Mouse (Mus musculus): Measurements from ENCODE around the gene H2-DMa.
A peak's percentile ranks its signal among the peaks of the same experiment; 100 is the strongest.

The H2-DMa gene

DNA sequence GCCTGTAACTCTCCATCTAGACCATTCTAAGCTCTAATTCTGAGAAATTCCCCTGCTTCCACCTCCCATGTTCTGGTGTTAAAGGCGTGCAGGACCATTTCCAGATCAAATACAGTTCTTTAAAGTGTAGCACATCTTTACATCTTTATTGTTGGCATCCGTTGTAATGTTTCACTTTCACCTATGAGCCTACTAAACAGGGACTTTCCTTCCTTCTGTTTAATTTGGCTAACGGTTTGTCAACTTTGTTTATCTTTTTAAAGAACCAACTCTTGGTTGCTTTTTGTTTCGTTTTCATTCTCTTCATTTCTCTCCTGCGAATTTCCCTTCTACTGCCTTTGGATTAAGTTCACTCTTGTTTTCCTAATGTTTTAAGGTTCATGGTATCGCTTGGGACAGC is 16.5 kb upstream of the H2-DMa start:
- peak in 1 of 2 experiments; percentile 56 for DNase-seq (ENCODE audit: low spot score in 2 of 2)

DNA sequence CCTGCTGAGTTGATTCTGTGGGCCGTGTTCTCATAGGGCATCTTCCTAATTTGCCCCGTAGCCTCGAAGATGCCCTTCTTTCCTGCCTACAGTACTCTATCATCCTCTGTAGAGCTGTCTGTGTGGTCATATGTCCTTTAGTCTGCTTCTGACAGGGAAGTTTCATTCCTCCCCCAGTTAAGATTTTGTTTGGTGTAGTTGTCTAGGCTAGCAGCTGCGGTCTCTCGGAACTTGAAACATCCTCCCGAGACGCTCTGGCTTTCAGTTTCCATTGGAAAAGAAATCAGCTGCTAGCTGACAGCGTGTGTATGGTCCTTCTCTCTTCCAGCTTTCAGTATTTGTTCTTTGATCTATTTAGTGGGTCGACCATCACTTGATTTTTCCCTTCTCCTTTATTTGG is 14.5 kb upstream of the H2-DMa start:
- no peak for DNase-seq (ENCODE audit: low spot score in 2 of 2)

DNA sequence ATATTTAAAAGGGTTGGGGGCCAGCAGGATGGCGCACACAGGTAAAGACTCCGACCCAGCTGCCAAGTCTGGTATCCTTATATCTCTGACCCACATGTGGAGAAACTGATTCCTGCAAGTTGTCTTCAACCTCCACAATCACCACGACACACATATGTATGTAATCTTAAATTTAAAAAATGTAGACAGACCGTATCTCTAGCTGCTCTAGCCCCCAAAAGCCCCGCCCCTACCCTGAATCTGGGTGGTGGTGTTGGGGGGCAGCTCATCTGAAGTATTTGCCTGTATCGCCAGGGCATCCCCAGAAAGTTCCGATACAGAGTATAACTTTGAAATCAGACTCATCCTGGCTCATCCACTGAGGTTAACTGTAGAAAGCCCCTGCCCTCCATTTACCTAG is 12.8 kb upstream of the H2-DMa start:
- DNase-seq (ENCODE audit: low spot score in 2 of 2), result no peak

DNA sequence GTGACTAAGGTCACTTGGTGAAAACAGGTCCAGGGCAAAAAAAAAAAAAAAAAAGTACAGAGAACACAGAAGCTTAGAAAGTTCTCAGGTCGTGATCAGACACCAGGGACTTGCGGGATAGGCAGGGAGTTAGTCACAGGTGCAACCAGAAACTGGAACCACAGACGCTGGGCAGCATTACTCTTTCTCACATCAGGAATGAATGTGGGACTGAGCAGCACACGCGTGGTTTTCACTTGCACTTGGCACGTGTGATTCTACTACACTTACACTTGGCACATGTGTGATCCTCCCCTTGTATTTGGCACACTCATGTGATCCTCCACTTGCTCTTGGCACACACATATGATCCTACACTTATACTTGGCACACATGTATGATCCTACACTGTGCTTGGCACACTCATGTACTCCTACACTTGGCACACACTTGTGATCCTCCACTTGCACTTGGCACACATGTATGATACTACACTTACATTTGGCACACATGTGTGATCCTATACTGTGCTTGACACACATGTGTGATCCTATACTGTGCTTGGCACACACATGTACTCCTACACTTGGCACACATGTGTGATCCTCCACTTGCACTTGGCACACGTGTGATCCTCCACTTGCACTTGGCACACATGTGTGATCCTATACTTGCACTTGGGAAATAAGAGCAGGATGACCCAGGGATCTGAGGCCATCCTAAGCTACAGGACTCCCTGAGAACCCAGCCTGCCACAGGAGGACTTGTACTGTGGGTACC is 12.1 kb upstream of the H2-DMa start:
- DNase-seq (ENCODE audit: low spot score in 2 of 2), result no peak

DNA sequence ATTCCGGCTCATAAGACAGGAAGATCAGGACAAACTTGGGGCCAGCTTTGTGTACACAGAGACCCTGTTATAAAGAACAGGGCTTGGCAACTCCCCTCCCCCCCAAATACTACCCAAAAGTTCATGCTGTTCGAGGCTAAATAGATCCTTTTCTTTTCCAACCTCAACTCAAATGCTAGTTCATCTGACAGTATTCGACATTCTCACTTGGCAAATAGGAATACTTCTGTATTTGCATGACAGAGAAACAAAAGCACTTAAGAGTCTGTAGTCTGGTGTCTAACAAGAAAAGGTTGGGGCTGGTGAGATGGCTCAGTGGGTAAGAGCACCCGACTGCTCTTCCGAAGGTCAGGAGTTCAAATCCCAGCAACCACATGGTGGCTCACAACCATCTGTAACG is 10.9 kb upstream of the H2-DMa start:
- DNase-seq (ENCODE audit: low spot score in 2 of 2), result no peak

DNA sequence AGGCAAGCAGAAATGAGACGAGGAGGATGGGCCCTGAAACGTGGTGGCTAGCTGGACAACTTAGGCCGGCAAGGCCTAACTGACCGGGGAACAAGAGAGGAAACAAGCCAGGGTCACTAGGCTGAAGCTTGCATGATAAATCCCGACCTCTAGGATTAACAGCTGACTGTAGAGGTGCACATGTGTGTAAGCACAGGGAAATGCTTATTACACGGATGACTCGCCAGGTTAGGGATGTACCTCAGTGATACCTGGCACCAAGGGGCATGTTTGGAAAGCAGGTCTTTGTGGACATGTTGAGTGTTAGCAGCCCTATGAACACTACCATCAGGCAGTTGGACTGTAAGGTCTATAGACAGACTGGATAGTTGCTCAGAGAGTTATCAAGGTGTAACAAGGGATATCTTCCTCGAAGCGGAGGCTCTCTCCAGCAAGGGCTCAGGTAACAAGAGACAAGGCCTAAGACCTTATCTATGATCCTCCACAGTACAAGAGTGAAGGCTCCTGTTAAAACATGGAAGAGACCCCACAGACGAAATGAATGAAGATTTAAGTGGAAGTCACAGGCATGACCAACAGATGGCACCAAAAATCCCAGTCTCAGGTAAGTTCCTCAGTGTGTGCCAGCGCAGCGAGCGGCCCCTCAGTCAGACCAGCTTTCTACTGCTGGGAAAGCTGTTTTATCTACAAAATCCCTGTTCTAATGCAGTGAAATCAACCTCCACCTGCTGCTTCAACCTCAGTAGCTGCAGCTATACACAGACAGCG is 10.1 kb upstream of the H2-DMa start:
- peak in 1 of 2 experiments; percentile 31 for DNase-seq (ENCODE audit: low spot score in 2 of 2)

DNA sequence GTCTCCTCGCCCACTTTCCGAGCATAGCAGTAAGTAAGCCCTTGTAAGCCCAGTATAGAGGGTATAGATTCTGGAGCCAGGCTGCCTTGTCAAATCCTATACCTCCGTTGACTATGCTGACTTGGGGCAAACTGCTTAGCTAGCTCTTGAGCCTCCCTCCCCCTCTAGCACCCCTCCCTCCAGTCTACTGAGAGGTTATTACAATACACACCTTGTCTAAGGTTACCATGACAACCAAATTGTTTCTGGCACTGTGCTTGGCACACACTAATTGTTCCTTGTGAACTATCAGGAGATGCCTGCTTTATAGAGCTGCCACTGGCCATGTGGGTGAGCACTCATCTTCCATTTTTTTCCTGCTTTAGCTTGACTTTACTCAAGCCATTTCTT is 9.5 kb upstream of the H2-DMa start:
- DNase-seq (ENCODE audit: low spot score in 2 of 2), result no peak

DNA sequence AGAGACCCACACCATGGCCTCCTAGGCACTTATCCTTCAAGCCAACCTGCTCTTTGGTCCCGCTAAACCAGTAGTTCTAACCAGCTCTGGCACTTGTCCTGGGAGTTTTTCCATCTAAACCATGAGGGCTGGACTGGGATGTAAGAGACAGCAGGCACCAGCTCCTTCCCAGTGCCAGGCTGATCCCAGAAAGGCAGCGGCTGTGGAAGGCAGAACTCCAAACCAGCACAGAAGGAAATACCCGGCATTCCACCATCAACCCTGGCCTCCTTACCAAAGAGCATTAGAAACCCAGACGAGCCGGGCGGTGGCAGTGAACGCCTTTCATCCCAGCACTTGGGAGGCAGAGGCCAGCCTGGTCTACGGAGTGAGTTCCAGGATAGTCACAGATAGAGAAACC is 9.0 kb upstream of the H2-DMa start:
- DNase-seq (ENCODE audit: low spot score in 2 of 2), result no peak

DNA sequence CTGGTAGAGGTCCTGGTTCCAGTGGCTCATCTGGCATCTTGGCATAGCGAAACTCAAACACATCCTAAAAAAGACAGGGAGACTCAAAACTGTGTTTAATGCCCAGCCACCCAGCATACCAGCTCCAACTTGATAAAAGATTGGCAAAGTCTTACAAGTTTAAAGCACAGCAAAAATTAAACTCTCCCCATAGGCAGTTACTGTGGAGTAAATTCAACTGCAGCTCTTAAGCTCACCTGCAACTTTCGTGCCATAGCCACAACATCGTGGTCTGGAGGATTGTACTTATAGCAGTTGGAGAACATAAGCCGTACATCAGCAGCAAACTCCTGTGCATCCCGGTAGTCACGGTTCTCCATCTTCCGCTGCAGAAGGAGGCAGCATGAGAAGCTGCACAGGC is 5.2 kb upstream of the H2-DMa start:
- DNase-seq (ENCODE audit: low spot score in 2 of 2), result no peak

DNA sequence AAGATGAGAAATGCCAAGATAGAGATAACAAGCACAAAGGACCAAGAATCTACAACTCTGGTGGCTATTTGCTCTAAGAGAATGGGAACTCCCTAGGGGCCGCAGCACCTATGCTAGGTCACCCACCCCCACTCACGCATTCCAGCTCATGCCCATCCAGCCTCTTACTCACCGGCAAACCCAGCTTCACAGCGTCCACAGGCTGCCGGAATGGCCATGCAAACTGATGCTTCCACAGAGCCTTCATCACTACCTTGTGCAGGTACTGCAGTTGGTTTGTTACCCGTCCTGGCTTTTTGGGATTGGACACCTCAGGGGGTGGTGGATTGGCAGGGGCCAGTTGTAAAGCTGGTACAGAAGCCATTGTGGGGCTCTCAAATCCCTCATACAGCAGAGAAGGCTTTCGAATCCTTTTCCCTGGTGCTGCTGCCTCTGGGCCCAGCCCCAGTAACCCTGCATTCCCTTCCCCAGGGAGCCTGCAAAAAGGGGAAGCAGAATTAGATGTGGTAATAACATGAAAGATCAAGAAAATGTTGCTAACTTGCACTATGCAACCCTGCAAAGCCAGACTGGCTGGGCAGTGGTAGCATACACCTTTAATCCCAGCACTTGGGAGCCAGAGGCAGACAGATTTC is 2.5 kb upstream of the H2-DMa start:
- peak; percentile 50 to 66 for DNase-seq (ENCODE audit: low spot score in 2 of 2)

DNA sequence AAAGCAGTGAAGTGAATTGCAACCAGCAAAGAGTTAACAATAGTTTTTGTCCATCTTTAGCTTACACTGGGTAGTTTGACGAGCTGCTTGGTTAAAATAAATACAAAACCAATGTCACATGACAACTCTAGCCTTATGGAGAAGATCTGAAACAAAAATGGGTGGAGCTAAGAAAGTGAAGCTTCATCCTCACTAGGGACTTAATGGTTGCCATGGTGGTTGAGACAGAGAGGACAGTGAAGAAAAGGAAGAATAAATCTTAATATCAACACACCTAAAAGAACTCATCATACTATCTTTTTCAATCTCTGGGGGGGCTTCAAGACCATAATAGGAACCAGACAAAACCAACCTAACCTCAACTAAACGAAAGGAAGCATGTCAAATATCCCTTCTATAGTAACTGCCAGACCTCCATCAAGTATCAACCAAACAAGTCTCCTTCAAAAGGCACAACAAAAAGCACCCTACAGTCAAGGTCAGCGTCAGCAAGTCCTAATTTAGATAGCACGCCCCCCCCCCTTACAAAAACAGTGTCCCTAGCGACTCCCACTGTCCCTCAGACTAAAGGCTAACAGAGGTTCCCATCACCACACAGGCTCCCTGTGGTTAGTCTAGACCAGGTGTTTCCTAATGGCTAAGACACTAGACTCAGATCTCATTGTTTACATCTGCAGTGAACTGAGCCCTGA is 1.8 kb upstream of the H2-DMa start:
- no peak for DNase-seq (ENCODE audit: low spot score in 2 of 2)

DNA sequence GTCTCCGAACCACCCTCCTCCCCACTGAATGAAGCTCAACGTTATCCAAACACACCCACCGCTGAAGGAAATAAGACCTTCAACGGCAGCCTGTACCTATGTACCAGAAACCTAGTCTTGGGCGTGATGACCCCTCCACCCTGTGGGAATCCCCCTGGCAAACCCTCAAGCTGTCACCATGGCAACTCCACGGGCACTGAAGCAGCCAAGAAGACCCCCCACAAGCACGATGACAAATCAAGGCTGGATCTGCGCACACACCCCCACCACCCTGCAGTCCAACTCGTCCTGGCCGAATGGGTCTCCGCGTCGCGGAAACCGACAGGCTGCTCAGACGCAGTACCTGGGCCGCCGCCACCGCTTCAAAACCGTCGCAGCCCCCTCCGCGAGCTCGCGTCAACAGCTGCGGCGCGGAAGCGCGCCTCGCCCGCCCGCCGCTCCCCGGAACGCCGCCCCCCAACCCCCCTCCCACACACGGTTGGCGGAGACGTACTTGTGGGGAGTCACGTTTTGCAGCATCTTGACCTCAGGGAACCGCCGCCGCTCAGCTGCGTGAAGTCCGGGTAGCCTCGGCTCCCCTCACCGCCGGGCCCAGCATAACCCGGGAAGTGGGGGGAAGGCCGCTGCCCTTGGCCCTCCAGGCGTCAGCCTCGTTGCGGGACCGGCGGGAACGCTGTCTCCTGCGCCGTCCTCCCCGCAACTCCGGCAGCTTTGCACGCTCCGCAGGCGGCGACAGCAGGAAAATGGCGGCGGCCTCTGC is 1.0 kb upstream of the H2-DMa start:
- DNase-seq (ENCODE audit: low spot score in 2 of 2), result peak; percentile 51 to 53

DNA sequence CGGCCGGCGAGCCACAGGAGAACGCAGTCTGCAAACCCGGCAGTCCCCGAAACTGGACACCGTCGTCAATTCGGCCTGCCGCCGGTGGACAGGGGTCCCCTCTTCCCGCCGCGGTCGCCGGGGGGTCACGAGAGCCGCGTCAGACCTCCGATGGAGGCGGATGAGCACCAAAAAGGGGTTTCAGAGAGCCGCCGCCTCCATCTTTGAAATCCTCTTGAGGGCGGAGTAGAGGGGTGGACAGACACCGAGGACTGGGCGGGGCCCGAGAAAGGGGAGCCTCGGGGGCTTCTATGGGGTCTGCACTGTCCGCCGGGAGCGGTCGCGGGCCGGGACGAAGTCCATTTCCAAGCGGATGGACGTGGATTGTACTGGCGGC is 480 bp upstream of the H2-DMa start:
- DNase-seq (ENCODE audit: low spot score in 2 of 2), result no peak

DNA sequence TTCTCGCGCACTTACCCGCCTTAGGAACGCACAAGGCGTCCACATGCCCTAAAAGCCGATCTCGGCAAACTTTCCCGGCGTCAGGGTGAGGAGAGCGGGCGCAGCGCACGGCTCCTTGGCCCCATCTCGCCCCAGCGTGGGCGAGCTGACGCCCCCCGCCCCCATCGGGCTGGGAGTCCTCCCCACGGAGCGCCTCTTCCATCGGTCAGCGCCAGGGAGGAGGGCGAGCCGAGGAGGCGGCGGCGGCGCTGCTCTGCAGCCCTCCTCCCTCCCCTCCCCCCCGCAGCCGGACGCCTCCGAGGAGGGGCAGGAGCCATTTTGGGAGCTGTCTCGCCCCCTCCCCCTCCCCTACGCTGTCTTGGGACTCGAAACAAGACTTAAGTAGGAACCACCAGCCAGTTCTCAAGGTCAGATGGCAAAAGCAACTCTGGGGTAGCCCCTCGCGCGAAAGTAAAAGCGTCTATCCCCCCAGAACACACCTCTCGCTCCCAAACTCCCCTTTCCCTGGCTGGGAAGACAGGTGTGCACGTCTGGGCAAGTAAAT is 911 bp downstream of the H2-DMa start:
- peak; percentile 85 to 88 for DNase-seq (ENCODE audit: low spot score in 2 of 2)

DNA sequence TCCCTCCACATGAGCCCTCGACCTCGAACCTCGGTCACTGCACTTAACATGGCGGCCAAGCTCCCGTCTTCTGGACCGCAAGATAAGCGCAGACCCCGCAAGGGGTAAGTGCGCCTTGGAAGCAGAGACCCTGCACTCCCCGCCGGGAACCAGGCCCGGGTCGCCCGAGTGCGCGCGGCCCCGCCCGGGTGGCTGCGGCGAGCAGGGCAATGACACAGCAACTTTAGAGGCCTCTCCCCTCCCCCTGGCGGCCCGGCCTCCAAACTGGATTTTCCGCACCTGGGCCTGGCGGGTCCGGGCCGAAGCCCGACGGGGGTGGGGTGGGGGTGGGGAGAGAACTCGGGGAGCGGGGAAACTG is 1.5 kb downstream of the H2-DMa start:
- peak; percentile 80 to 85 for DNase-seq (ENCODE audit: low spot score in 2 of 2)

DNA sequence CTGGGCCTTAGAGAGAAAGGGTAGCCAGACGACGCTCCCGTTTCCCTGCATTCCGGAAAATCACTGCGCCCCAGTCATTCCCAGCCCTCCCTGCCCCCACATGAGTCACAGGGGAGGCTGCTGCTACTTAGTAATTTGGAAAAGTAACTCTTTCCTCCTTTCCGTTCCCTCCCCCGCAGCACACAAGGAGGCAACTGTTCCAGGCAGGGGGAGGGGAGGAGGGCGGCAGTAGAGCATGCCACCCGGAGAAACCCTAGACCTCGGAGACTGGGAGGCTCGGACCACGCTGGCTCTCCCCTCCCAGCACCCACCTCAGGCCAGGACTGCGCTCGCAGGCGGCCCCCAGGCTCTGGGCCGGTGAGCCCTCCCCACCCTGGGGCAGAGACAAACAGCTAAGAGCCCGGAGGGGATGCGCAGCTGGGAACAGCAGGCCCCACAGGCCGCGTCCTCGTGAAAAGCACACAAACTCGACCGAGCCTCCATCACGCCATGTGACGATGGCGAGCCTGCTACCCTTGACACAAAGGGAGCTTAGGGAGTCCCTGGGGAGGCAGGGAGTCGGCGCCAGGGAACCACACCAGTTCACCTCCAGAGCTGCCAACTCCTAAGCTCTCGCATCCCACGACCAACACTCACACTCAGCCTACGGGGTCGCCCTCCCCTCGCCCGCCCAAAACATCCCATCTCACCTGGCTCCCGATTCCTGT is 2.0 kb downstream of the H2-DMa start:
- peak; percentile 58 to 68 for DNase-seq (ENCODE audit: low spot score in 2 of 2)

DNA sequence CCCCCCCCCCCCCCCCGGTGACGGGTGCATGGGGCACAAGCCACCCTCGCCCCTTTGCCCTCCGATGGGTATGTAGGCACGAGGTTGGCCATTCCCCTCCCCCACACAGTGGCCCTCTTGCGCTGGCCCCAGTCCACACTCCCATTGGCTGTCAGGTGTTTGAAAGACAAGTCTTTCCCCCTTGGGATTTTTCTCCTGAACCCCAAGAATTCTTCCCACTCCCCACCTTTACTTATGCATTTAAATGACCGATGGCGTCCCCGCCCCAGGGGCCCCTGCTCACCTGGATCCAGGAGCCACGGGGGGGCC is 2.5 kb downstream of the H2-DMa start:
- peak in 1 of 2 experiments; percentile 58 for DNase-seq (ENCODE audit: low spot score in 2 of 2)

DNA sequence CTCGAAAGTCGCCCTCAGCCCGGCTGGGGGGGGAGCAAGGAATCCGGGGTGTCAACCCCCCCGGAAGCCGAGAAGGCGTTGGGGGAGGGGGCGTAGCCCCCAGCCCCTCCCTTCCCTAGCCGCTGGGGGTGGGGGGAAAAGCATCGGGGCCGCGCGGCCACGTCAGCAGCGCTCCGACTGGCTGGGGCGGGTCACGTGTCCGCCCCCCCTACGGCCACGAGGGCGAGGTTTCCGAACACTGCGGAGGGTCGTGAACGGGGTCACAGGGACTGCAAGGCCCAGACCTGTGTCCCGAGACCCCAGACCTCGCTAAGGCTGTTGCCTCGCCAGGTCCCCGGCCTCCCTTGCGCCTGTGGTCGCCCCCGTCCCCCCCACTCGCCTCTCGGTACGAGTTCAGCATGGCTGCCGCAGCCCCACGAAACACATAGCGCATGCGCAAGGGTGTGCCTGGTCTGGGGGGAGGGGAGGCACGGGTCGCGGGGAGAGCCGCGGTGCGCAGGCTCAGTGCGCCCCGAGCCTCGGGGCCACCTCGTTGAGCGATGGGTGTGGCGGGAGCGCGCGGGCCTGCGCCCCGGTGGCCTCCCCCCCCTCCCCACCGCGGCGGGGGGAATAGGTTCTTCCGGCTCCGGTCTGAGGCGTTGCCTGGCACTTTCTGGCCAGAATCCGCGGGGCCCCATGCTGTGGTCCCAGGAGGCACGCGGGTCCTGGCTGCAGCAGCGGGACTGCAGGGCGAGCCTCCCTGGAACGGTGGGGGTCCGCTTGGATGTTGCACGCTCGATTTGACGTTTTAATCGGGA is 3.0 kb downstream of the H2-DMa start, which contains the start of gene Brd2:
Gene Brd2, minus strand, starts transcription at position 447 of the 797 bp plus-strand sequence.
- peak; percentile 98 for DNase-seq (ENCODE audit: low spot score in 2 of 2)

DNA sequence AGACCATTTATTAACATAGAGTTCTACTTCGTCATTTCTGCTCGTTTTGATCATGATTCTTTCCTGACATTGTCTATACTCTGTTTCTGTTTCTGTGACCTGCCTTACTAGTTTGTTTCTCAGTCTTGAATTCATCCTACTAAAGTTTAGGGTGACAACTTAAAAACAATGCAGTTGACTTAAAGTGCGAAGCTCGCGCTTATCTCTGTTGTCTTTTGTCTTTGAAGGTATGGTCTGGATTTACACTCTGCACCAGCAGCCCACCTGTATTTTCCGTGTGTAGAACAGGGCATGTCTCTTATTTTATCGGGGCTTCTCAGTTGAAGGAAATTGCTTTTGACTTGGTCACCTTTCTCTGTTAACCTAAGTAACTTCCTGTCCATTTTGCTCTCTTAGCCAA is 3.8 kb downstream of the H2-DMa start:
- no peak for DNase-seq (ENCODE audit: low spot score in 2 of 2)

DNA sequence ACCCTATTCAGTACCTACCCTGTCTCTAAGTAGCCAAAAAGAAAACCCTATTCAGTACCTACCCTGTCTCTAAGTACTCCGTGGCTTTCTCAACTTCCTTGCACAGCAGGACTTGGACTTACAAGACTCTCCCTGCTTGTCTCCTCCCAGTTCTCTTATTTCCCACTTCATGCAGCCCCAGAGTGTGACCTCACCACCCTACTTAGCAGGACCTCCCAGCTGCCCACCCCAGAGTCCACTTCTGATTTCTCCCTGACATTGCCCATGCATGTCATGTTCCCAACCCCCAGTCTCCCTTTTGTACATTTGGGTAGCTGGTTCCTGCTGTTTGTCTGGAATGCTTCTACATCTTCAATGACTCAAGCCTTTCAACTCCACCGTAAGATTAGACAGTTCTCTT is 4.2 kb downstream of the H2-DMa start:
- DNase-seq (ENCODE audit: low spot score in 2 of 2), result no peak
